Mouse (Mus musculus) kidney, postnatal 10 days (tissue): ENCODE data around the gene Slco3a1.

Experiments
- DNase-seq: peaks from one replicate; pipeline ENCODE4 v3.0.0; 2021; ENCODE audit warnings: mixed read lengths

The Slco3a1 gene

DNA sequence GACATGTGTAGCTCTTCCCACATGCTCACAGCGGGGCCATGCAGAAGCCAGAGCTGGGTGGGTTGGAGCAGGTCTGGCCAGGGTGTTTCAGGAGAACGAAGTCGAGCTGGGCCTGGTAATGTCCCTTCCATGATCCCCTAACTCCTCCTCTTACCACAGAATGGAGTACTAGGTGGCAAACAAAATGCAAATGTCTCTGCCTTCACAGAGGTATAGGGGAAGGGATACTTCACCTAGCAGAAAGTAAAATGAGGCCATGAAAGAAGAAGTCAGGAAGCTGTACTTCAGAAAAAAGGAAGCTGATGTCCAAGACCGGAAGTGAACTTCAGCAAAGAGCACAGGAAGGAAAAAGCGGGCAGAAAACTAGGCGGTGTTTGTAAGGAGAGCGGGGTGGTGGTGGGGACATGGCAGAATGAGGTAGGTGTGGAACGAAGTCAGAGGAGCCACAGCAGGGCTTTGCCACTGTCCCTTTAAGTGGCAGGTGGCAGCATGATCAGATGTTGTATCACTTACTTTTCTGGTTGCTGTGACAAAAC is 214.1 kb downstream of the Slco3a1 start:
- no peak for DNase-seq

DNA sequence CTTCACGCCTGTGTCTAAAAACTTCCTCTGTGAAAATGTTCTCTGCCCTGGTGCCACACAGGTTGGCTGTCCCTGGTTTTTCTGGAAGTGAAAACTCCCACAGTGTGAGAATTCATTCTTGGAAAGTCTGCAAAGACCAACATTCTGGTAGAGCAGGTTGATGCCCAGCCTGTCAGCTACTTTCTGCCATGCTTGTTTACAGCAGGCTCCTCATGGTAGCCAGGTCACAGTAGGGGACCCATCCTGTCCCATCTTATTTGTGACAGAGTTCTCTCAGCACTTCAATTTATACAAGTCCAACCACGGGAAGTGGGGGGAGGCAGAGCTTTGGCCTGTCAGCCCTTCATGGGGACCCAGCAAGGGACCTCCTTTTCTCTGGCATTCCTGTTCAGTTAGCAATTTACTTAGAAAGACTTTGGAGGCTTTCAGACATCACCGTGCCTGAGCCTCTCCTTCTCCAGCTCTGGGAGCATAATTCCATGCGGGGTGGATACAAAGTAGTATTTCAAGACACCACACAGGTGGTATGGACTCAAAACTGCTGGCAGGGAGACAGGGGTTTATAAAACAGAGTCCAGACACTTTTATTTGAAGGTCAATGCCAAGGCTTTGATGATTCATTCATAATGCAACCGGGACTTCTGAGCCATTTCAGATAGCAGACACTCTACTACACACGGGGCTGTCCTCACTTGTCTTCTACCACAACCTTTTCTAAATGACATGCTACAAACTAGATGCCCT is 216.7 kb downstream of the Slco3a1 start:
- DNase-seq = no peak

DNA sequence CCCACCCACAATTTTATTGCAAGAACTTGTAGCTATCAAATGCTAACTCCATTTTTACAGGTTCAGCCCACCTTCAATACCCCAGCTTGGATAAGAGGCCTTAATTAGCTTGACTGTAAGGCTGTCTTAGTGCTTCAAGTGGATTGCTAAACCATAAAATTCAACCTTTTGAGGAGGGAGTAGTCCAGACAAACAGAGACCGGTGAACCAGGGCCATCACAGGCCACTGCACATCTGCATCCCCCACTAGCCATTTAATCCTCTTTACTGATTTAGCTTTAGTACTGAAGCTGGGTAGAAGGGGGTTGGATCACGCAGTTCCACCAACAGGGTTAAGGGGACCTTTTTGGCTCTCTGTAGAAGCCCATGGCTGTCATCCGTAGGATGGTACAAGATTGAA is 222.3 kb downstream of the Slco3a1 start:
- DNase-seq = no peak

DNA sequence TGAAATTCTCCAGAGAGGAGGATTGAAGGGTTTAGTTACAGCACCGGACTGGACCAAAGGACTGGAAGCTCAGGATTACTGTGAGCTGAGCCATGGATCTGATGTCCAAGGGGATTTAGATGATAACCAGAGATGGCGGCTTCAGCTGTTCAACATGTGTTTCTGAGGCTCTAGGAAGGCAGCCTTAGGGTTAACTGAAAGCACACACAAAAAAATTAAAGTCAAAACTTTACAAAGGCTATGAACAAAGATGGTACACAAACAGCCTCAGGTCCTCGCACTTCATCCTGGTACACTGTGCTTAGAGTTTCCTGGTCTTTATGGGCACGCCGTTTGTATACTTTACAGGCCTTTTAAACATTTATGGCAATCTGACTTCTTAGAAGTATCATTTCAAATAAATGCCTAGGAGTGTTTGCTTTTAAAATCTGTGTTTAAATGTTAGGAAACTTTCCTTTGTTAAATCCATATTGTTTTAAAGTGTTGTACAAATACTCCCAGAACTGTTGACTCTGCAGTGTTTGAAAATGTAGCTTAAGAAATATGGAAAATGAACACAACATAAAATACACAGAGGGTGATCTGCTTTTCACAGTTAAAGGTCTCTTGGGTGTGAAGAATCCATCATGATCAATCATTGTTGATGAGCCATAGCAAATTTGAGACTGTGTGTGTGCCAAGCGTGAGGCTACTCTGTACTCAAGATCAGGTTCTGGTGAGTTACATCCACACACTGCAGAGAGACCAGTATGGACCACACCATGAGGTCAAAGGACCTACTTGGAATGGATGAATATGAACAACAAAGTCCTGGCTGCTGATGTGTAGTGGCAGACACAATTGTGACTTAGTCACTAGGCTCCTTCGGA is 223.5 kb downstream of the Slco3a1 start:
- no peak for DNase-seq

DNA sequence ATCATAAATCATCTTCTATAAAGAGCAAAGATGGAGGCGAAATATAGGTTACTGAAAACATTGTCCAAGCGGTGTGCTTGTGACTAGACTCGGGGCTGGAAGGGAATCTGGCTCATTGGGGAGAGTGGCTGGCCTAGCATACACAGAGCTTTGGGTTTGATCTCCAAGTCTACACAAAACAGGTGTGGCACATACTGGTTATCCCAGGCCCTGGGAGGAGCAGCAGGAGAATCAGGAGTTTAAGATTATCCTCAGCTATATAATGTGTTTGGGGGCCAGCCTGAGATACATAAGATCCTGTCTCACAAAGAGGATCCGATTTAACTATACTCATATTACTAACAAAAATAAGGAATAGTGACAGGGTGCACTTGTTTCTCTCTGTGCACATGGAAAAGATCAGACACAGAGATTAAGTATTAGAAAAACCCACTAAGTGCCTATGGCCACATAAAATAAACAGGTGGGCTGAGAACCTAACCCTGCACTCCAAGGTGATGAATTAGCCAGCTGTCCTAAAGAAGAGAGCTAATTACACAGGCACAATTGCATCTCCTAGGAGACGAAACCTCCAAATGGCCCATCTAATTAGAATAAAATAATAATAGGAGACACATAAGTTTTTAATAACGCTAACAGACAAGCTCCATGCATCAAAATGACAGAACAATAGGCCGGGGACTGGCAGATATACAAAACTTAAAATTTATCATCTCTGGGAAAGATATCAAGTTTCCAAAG is 224.3 kb downstream of the Slco3a1 start:
- no peak for DNase-seq

DNA sequence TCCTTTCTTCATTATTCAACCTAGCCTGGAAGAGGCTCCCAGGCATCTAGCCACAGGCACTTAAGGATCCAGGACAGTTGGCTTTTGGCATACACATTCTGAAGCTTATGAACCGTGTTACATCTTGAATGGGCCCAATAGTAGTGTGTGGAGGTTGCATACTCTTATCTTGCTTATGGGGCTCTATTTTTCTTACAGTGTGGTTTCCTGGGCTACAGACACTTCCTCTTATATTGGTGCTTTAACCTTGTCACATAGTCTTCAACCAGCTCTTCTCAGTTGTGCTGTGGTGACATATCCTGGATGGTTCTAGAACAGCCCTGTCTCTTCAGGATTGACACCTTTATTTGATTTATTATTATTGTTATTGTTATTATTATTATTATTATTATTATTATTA is 225.6 kb downstream of the Slco3a1 start:
- no peak for DNase-seq

DNA sequence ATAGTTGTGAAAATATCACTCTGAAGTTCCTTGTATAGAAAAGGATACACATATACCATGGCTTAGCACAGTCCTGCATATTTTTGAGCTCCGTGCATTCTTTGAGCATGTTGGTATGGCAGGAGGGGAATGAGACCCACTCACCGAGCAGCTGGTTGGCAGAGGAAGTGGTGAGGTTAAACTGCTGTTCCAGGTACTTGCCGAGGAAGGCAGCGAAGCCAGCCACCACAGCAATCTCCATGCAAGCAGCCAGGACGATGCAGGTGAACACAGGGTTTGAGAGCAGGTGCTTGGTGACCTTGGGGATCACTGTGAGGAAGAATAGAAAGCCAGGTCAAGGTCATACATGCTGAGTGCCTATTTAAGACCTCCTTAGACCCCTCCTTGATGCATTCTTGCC is 226.9 kb downstream of the Slco3a1 start:
- DNase-seq = no peak

DNA sequence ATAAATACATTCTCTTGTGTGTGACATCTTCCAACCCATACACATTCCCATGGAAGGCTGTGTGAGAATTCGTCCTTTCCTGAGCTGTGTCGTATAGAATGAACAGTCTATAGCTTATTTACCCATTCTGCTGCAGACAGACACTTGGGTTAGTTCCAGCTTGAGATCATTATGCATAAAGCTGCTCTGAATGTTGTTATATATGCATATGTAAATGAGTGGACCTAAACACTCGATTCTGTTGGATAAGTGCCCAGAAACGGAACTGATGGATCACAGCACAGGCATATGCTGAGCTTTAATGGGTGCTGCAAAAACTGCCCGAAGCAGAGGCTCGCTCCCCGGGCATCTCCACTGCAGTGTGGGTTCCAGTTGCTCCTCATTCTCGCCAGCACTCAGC is 229.5 kb downstream of the Slco3a1 start:
- DNase-seq = no peak

DNA sequence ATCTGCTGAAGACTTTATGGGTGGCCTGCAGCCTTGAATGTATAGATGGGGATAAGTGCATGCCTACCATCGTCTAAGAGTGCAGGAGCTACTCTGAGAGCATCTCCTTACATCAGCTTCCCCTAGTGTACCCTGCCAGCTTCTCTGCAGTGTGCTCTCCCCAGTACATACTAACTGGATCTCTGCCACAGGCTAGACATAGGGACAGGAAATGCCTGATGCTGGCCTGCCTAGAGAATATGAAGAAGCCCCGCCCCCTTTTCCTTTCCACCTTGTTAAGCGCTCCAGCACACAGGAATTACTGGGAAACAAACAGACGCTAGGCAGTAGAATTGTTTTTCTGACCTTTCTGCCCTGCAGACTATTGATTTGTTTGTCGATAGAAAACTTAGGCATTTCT is 230.9 kb downstream of the Slco3a1 start:
- DNase-seq = peak; percentile 69

DNA sequence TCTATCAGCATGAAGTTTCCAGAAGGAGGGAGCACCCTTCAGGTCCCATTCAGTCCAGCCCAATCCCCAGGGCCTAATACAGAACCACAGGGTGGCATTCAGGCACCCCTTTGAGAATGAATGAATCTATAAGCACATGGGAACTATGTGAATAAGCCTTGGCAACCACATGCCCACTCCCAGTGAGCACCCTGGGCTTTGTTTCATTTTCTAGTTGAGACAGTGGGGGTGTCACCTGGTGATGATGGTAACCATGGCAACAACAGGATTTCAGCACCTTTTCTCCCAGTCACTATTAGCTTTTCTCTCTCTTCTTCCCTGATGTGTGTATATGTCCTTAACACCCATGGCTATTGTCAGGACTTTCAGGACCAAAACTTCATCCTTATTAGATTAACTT is 231.4 kb downstream of the Slco3a1 start:
- DNase-seq = no peak

DNA sequence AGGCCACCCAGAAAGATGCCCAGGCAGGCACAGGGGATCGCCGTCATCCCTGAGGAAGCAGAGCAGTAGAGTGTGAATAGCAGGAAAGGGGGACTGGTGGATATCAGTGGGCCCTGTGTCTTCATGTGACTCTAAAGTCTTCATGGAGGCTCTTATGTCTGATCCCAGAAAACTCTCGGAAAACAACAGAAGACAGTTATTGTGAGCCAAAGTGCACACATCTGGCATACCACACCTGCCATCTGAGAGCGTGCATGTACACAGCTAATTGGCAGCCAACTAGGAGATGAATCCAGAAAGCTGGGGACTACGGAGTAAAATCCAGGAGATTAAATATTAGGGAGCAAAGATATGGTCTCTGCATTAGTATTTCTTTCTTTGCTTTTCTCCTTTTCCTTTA is 233.9 kb downstream of the Slco3a1 start:
- no peak for DNase-seq

DNA sequence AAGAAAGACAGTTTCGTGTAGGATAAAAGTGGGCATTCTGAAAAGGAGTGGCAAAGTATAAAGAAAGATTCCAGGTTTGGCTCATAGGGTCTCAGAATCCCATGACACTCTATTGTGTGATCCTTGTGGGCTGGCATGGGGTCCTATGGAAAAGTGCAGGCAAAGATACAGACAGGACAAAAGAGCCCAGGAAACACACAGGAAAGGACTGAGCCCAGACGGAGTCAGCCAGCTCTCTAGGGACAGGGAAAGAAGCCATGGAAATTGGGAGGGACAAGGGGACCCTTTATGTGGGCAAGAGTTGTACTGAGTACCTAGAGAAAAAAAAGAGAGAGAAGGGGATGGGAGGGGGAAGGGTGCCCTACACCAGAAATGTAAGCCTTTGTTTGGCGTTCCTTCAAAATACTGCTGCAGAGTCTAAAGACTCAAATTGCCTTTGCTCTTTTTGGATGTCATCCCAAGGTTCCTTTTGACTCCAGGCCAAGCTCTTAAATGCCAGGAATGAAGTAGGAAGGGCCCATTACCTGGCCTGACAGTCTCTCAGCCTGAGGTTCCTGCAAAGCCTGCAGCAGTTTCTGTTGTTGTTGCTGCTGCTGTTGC is 238.6 kb downstream of the Slco3a1 start:
- peak; percentile 16 for DNase-seq

DNA sequence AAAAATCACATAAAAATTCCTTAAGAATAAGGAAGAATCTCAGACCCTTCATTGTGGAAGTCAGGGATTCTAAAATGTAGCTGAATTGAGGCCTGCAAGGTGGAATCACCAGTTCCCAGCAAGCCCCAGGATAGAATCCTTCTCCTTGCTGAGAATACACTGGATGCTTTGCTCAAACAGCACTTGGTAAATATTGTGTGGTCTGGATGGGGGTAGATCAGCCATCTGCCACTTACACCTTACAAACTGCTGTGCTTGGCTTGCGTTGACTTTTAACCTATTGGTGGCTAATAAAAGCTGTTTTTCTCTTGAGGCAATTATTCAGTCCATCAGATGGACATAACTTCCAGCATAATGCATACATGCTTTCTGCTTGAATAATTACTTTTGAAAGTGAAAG is 240.3 kb downstream of the Slco3a1 start:
- no peak for DNase-seq

DNA sequence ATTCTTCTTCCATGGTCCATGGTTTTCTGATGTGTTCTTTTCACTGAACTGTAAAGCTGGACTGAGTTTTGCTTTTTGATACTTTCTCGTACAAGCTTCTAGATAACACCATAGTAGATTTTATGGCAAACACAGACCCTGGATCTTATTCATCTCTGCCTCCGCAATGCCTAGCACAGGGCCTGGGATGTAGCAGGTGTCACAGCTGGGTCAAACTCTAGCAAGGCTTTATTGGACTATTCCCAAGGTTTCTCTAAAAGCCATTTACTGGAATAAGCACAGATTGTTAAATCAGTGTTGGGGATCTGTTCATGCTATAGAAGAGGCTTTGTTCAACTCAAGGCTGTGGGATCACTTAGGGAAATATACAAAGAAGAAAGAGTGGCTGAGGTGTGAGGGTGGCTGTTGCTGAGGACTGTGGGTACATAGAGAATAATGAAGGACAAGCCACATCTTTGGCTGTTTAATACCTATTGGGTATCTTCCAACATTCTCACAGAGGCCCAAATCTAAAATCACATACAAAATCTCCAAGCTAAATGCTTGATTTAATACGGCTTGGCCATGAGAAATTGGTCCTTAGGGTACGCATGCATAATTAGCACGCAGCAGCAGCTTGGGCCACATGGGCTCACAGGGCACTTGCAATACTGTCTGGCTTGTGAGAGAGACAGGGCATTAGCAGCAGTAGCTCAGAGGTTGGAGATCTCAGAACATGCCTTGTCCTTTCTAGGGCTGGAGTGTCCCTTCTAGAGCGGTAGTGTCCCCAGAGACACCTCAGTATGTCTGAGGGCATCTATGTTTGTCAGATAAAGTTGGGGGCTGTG is 241.1 kb downstream of the Slco3a1 start:
- DNase-seq = no peak

DNA sequence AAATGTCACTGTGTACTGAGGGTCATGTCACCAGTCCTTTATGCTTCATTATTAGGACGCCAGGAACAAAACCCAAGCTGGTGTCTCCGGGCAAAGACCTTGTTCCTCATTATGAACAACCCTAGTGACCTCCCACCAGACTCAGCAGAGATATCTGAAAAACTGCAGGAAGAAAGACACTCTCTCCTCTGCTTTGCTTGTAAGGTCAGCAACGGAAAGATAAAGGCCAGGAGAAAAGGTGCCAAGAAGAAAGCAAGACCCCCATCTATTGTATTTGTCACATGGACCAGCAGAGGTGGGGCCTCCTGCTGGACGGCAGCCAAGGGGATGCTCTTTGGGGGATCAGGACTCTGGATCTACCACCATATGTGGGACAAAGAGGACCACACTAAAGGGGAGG is 243.0 kb downstream of the Slco3a1 start:
- DNase-seq = no peak

DNA sequence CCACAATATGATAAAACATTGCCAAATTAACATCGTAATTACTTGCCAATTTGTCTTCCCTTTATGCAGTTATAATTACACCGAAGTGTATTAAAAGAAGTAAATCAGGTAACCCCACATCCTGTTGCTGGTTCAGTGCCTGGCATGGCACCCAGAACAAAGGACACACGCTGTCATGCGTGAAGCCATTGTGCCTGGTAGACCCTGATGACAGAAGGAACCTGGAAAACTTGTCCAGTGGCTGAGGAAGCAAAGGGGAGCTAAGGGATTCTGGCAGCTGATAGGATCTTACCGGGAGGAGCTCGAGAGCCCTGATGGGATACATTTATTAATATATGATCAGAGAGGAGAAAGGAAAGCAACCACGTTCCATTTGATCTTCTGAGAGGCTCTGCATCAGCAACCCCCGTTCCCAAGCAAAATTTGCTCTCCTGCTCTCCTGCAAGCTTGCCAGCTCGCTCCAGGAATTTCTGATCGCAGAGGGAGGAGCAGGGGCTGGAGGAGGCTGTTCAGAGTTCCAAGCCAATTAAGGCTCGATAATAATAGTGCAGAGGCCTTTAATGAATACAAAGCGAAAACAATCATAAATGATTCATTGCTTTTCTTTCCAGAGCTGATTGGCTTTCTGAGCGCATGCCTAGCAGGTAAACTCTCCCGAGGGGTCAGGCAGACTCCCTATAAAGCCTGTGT is 250.8 kb downstream of the Slco3a1 start:
- no peak for DNase-seq

DNA sequence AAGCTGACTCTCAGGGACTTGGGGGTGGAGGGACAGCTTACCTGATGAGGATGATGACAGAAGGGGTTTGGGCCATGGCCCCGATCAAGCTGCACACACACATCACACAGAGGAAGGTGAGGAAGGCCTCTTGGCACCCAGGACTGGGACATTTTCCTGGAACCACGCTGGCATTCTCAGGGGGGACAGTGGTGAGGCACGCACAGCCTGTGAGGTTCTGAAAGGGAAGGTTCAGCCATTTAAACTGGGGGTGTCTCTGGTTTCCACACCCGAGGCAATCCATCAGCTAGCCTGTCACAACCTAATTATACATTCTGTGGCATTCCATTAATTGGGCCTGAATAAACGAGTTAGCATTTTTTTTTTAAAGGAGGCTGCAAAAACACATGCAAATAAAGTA is 251.5 kb downstream of the Slco3a1 start:
- DNase-seq = no peak

DNA sequence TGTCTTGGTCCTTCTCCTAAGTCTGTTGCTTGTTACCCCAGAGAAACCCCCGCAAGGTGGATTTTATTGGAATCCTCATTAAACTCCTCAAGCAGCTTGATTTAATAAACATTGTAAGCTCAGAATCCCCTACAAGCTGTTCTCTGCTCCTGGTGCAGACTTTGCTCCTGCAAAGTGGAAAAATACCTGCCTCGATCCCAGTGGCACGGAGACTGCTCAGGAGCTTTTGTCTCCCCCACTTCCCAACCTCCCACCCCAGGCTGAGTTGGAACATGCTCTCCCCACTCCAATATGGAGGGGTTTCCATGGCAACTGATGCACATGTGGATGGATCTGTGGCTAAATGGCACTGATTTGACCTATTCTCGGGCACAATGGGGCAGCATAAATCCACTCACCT is 268.0 kb downstream of the Slco3a1 start:
- DNase-seq = no peak

DNA sequence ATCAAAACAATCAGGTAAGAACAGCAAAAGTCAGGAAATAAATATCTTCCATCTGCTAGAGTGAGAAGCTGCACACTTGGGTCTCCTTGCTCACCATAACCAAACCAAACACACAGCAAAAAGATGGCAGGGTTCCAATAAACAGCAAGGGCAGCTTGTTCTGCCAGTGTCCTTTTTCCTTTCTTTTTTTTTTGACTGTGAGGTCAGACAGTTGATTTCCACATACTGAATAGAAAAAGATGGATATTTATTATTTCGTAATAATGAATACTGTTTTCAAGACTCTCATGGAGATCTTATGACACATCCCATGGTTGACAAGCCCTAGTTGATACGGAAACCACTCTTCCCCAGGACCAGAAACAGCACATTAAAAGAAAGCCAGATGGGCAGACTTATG is 274.2 kb downstream of the Slco3a1 start:
- DNase-seq = no peak

DNA sequence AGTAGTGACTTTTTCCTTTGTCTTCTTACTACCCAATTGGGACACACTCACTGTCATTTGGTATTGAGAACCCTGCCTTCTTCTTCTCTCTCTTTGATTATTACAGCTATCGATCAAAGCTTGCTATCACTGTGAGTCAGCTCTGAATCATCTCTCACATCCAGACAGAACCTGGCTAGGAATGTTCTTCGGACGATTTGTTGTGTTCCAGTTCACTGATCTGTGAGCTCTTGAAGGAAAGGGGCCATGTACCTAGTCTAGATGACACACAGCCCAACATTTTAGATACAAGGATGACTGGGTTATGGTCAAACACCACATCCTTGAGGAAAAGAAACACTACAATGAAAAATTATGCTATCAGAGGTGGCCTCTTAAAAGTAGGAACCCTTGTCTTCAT is 275.2 kb downstream of the Slco3a1 start:
- DNase-seq = no peak

DNA sequence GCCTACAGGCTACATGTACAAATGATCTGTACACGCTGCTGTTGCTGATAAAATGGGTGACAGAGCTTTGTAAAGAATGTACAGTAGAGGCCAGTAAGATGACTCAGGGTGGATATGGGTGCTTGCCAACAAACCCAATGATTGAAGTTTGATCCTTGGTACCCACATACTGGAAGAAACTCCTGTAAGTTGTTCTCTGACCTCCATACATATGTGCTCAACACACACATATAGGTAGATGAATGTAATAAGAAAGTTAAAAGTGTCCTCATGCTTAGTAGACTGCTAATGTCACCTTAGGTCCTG is 284.5 kb downstream of the Slco3a1 start:
- DNase-seq = no peak
